Mouse (Mus musculus): ENCODE data around the gene Vrk3.

- TF ChIP-seq CTCF (IDR thresholded peaks at IDR 0.05; ENCODE audit: control insufficient read depth, insufficient read depth, low read length) (no peak), POLR2A (IDR thresholded peaks at IDR 0.05; ENCODE audit: borderline replicate concordance, control insufficient read depth, low read depth, low read length) (no peak)
Observed at GRCm38 (mm10) chr7:44728082-44728975, 19.9 kb upstream of the Vrk3 start.
